Mouse (Mus musculus): ENCODE measurements at regions not wholly inside any gene's neighbourhood (a gene's known extent, or its start where the extent isn't known, plus 50 kb on each side); places are given as distances from the start of the nearest gene placed in this dataset.
A peak's percentile ranks its signal among the peaks of the same experiment; 100 is the strongest.

DNA sequence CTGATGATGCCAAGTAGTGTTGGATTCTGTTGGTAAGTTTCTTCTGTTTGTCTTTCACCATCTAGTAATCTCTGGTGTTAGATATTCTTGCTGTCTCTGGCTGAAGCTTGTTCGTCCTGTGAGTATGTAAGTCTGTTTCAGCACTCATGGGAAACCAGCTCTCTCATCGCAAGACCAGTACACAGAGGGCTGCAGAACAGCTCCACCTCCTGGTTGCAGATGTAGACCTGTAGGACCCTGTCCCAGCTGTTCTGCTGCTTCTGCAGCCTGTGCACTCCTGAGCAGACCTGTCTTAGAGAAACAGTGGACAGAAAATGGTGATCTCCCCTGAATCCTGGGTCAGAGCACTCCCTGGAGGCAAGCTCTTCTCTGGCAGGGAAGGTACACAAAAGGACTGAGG, 443.5 kb upstream of the Tmprss15 start:
- Histone ChIP-seq H3K4me1 (ENCODE audit: control insufficient read depth, insufficient read depth, low read length) (no peaks in the 10 kb centered on the region), H3K9ac (ENCODE audit: low read depth, low read length) (no peak overlapping the region), H3K36me3 (ENCODE audit: control insufficient read depth, insufficient read depth, low read length) (no peaks in the 10 kb centered on the region), H3K27me3 (replicated peaks; ENCODE audit: control insufficient read depth, insufficient read depth, low read length) (no peaks in the 10 kb centered on the region), H3K4me2 (ENCODE audit: low read depth, low read length) (no peak overlapping the region), H3K27ac (replicated peaks; ENCODE audit: low read depth, low read length) (no peak overlapping the region), H3K9me3 (ENCODE audit: control insufficient read depth, low read length) (no peaks in the 10 kb centered on the region), H3K4me3 (ENCODE audit: low read depth, low read length) (no peak overlapping the region)
- ATAC-seq (ENCODE audit: low read depth) (no peak), DNase-seq (ENCODE audit: low spot score) (peak; percentile 26)
- 50% methylated on average over 2 of the region's 2 CpGs for WGBS

DNA sequence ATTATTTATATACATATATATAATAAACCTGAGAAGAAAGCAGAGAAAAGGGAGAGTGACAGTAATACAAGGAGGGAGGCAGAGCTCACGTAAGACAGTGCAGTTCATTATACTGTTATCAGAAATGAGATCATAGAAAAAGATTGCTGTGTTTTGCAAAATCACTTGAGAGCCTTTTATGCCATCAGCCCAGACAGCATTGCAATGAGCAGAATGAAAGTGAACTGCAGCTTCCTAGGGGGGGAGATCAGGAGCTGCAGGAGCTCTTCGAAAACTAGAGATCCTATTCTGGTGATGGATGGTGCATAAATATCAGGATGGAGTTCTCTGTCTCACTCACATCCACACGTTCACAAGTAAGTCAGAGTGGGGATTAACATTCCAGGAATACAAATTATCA, 401.6 kb upstream of the Tmprss15 start:
- H3K4me3 ChIP-seq (ENCODE audit: low read depth, low read length): no peak overlapping the region
- no peak overlapping the region for H3K9ac ChIP-seq (ENCODE audit: low read depth, low read length)
- ATAC-seq (ENCODE audit: low read depth) (no peak), DNase-seq (ENCODE audit: low spot score) (no peak)
- no peak overlapping the region for H3K4me2 ChIP-seq (ENCODE audit: low read depth, low read length)
- no peaks in the 10 kb centered on the region for H3K4me1 ChIP-seq (ENCODE audit: control insufficient read depth, insufficient read depth, low read length)
- H3K27me3 ChIP-seq (replicated peaks; ENCODE audit: control insufficient read depth, insufficient read depth, low read length): no peaks in the 10 kb centered on the region
- no peaks in the 10 kb centered on the region for H3K9me3 ChIP-seq (ENCODE audit: control insufficient read depth, low read length)
- H3K27ac ChIP-seq (replicated peaks; ENCODE audit: low read depth, low read length): no peak overlapping the region
- 52% methylated on average over 3 of the region's 3 CpGs for WGBS
- H3K36me3 ChIP-seq (ENCODE audit: control insufficient read depth, insufficient read depth, low read length): no peaks in the 10 kb centered on the region

DNA sequence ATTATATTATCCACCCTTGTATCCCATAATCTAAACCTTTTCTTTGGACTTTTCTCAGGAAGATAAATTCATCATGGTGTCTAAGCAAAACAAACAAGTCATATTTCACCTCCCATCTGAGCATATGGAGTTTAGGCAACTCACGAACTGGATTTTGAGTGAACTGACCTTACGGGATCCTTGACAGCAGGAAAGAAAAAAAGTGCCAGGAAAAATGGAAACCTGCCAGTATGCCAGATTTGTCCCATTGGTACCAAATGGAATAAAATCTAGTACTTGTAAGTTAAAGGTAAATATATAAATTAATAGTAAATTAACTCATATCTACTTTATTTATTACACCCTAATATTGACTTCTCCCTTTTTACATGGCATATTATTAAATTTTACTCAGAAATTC, 360.0 kb upstream of the Tmprss15 start:
- Histone ChIP-seq H3K9ac (ENCODE audit: low read depth, low read length) (no peak overlapping the region), H3K36me3 (ENCODE audit: control insufficient read depth, insufficient read depth, low read length) (no peaks in the 10 kb centered on the region), H3K4me3 (ENCODE audit: low read depth, low read length) (no peak overlapping the region), H3K27me3 (replicated peaks; ENCODE audit: control insufficient read depth, insufficient read depth, low read length) (no peaks in the 10 kb centered on the region), H3K4me1 (ENCODE audit: control insufficient read depth, insufficient read depth, low read length) (no peaks in the 10 kb centered on the region), H3K27ac (replicated peaks; ENCODE audit: low read depth, low read length) (no peak overlapping the region), H3K4me2 (ENCODE audit: low read depth, low read length) (no peak overlapping the region), H3K9me3 (ENCODE audit: control insufficient read depth, low read length) (no peaks in the 10 kb centered on the region)
- ATAC-seq (ENCODE audit: low read depth): no peak
- DNase-seq (ENCODE audit: low spot score): no peak
- WGBS: 69% methylated on average over 2 of the region's 2 CpGs

DNA sequence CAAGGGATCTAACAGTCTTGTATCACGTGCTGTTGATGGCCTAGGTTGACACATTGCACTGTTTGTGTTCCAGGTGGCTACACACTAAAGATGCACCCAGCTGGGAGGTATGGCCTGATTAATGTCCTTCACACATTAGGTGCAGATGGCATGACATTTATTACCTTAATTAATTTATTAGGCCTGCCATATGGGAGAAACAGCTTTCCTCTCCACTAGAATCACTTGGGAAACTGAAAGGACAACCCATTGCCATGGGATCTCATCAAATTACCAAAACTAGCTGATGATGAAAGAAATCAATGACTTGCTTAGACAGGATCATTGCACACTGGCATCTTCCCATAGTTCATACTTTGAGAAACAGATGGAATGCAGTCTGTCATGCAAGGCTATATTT, 358.8 kb upstream of the Tmprss15 start:
- no peaks in the 10 kb centered on the region for H3K36me3 ChIP-seq (ENCODE audit: control insufficient read depth, insufficient read depth, low read length)
- H3K4me1 ChIP-seq (ENCODE audit: control insufficient read depth, insufficient read depth, low read length): no peaks in the 10 kb centered on the region
- H3K9ac ChIP-seq (ENCODE audit: low read depth, low read length): no peak overlapping the region
- H3K27ac ChIP-seq (replicated peaks; ENCODE audit: low read depth, low read length): no peak overlapping the region
- no peaks in the 10 kb centered on the region for H3K9me3 ChIP-seq (ENCODE audit: control insufficient read depth, low read length)
- H3K27me3 ChIP-seq (replicated peaks; ENCODE audit: control insufficient read depth, insufficient read depth, low read length): no peaks in the 10 kb centered on the region
- no peak overlapping the region for H3K4me3 ChIP-seq (ENCODE audit: low read depth, low read length)
- H3K4me2 ChIP-seq (ENCODE audit: low read depth, low read length): no peak overlapping the region
- WGBS: 58% methylated on average over 1 of the region's 1 CpGs
- ATAC-seq (ENCODE audit: low read depth) (no peak; the same call in 1 of the 2 replicates), DNase-seq (ENCODE audit: low spot score) (no peak)

DNA sequence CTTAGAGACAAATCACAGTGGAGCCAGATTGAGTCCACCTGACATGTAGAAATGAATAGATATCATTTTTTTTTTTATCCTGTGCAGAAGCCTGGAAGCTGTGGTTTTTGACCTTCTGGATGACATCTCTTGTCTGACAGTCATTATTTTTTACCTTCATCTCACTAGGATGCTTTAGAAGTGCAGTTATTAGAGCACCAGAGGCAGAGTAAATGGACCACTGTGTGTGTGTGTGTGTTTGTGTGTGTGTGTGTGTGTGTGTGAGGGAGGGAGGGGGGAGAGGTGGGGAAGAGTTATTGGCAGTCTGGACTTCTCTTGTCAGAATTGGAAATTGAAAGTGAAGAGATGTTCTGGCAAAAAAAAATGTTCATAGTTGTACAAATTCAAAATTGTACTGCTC, 316.5 kb upstream of the Tmprss15 start:
- no peak for ATAC-seq (ENCODE audit: low read depth)
- Histone ChIP-seq H3K27me3 (replicated peaks; ENCODE audit: control insufficient read depth, insufficient read depth, low read length) (no peaks in the 10 kb centered on the region), H3K4me1 (ENCODE audit: control insufficient read depth, insufficient read depth, low read length) (no peaks in the 10 kb centered on the region), H3K9me3 (ENCODE audit: control insufficient read depth, low read length) (no peaks in the 10 kb centered on the region), H3K4me2 (ENCODE audit: low read depth, low read length) (no peak overlapping the region), H3K4me3 (ENCODE audit: low read depth, low read length) (no peak overlapping the region), H3K27ac (replicated peaks; ENCODE audit: low read depth, low read length) (no peak overlapping the region), H3K9ac (ENCODE audit: low read depth, low read length) (no peak overlapping the region), H3K36me3 (ENCODE audit: control insufficient read depth, insufficient read depth, low read length) (no peaks in the 10 kb centered on the region)
- no peak for DNase-seq (ENCODE audit: low spot score)

DNA sequence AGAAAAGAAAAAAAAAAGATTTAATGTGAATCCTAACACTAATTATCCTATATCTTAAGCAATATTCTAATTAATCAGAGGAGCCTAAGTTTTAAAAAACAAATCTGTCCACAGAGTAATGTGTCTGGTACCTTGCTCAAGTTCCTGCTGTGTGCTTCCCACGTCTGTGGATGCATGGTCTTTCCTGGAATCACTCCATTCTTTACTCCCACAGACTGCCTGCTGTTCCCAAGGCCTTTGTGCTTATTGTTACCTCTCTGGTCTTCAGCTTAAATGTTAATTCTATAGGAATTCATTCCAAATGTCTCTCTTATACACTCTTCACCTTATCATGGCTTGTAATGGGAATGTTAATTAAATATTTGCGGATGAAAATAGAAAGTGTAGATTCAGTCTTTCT, 315.3 kb upstream of the Tmprss15 start:
- H3K9me3 ChIP-seq (ENCODE audit: control insufficient read depth, low read length): no peaks in the 10 kb centered on the region
- H3K4me3 ChIP-seq (ENCODE audit: low read depth, low read length): no peak overlapping the region
- no peak overlapping the region for H3K27ac ChIP-seq (replicated peaks; ENCODE audit: low read depth, low read length)
- no peaks in the 10 kb centered on the region for H3K27me3 ChIP-seq (replicated peaks; ENCODE audit: control insufficient read depth, insufficient read depth, low read length)
- 53% methylated on average over 2 of the region's 2 CpGs for WGBS
- no peak overlapping the region for H3K9ac ChIP-seq (ENCODE audit: low read depth, low read length)
- no peaks in the 10 kb centered on the region for H3K36me3 ChIP-seq (ENCODE audit: control insufficient read depth, insufficient read depth, low read length)
- ATAC-seq (ENCODE audit: low read depth) (no peak), DNase-seq (ENCODE audit: low spot score) (no peak)
- H3K4me2 ChIP-seq (ENCODE audit: low read depth, low read length): no peak overlapping the region
- no peaks in the 10 kb centered on the region for H3K4me1 ChIP-seq (ENCODE audit: control insufficient read depth, insufficient read depth, low read length)

DNA sequence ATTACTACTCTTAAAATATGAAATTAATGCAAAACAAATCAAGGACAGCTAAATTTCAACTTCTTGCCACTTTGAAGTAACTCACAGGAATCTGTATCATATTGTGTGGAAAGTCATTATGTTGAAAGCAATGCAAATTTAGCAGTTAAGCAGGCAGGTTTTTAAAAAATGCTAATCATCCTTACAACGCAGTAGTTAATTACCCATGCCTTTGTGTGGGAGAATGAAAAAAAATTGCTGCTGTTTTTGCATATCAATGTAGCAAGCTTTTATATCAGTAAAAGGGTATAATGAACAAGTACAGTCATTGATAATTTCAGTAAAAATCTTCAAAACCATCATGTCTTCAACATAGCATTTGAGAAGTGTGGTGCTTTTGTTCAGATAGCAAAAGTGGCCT, 313.2 kb upstream of the Tmprss15 start:
- Histone ChIP-seq H3K27me3 (replicated peaks; ENCODE audit: control insufficient read depth, insufficient read depth, low read length) (no peaks in the 10 kb centered on the region), H3K27ac (replicated peaks; ENCODE audit: low read depth, low read length) (no peak overlapping the region), H3K4me3 (ENCODE audit: low read depth, low read length) (no peak overlapping the region), H3K4me1 (ENCODE audit: control insufficient read depth, insufficient read depth, low read length) (no peaks in the 10 kb centered on the region), H3K9me3 (ENCODE audit: control insufficient read depth, low read length) (no peaks in the 10 kb centered on the region), H3K9ac (ENCODE audit: low read depth, low read length) (no peak overlapping the region), H3K36me3 (ENCODE audit: control insufficient read depth, insufficient read depth, low read length) (no peaks in the 10 kb centered on the region), H3K4me2 (ENCODE audit: low read depth, low read length) (no peak overlapping the region)
- DNase-seq (ENCODE audit: low spot score): no peak
- 84% methylated on average over 1 of the region's 1 CpGs for WGBS
- no peak for ATAC-seq (ENCODE audit: low read depth)

DNA sequence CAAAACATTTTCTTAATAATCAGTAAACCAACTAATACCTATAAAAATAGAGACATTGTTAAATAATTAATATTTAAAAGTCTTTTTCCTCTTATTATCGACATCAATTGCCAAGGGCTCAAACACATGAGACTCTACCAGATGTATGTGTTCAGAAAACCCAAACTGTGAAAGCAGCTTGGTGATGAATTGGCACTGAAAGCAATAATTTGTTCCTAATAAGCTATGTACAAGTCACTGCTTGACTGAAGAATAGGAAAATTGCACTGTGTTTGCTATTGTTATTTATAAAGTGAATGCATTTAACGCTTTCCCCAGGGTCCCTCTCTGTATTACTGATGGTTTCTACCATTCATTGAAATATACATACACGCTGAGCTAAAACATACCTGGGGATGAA, 309.2 kb upstream of the Tmprss15 start:
- no peak overlapping the region for H3K4me3 ChIP-seq (ENCODE audit: low read depth, low read length)
- H3K27ac ChIP-seq (replicated peaks; ENCODE audit: low read depth, low read length): no peak overlapping the region
- DNase-seq (ENCODE audit: low spot score): no peak
- ATAC-seq (ENCODE audit: low read depth): no peak
- WGBS: 84% methylated on average over 3 of the region's 3 CpGs
- H3K9ac ChIP-seq (ENCODE audit: low read depth, low read length): no peak overlapping the region
- H3K36me3 ChIP-seq (ENCODE audit: control insufficient read depth, insufficient read depth, low read length): no peaks in the 10 kb centered on the region
- no peaks in the 10 kb centered on the region for H3K4me1 ChIP-seq (ENCODE audit: control insufficient read depth, insufficient read depth, low read length)
- H3K9me3 ChIP-seq (ENCODE audit: control insufficient read depth, low read length): no peaks in the 10 kb centered on the region
- H3K4me2 ChIP-seq (ENCODE audit: low read depth, low read length): no peak overlapping the region
- no peaks in the 10 kb centered on the region for H3K27me3 ChIP-seq (replicated peaks; ENCODE audit: control insufficient read depth, insufficient read depth, low read length)

DNA sequence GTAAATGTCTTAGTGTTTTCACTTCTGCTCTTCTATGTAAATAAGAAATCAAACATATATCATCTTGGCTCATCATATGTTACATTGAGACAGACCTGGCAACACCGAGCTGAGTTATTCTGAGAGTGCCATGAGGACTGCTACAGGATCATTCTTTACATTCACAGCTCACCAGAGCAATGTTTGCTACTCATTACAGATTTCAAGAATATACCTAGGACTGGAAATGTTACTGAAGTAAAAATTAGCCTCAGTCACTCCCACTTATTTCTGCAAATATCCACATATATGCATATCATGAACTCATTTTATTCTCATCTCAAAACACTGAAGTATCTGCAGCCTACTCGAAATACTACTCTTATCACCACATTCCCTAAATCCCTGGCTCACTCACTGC, 307.6 kb upstream of the Tmprss15 start:
- Histone ChIP-seq H3K27me3 (replicated peaks; ENCODE audit: control insufficient read depth, insufficient read depth, low read length) (no peaks in the 10 kb centered on the region), H3K36me3 (ENCODE audit: control insufficient read depth, insufficient read depth, low read length) (no peaks in the 10 kb centered on the region), H3K9ac (ENCODE audit: low read depth, low read length) (no peak overlapping the region), H3K4me1 (ENCODE audit: control insufficient read depth, insufficient read depth, low read length) (no peaks in the 10 kb centered on the region), H3K27ac (replicated peaks; ENCODE audit: low read depth, low read length) (no peak overlapping the region), H3K4me3 (ENCODE audit: low read depth, low read length) (no peak overlapping the region), H3K9me3 (ENCODE audit: control insufficient read depth, low read length) (no peaks in the 10 kb centered on the region), H3K4me2 (ENCODE audit: low read depth, low read length) (no peak overlapping the region)
- DNase-seq (ENCODE audit: low spot score): no peak
- ATAC-seq (ENCODE audit: low read depth): no peak
- 77% methylated on average over 2 of the region's 2 CpGs for WGBS
